Mouse (Mus musculus) CH12.LX (cell line): Measurements from ENCODE around the gene Agtpbp1. TPM values are rescaled to one million over a fixed set of nuclear protein-coding genes. Genes with fewer than 3 reads are reported as not detected.
"Not testable (repeated sequence)": the region's sequence is repeated elsewhere in the genome, so short reads cannot be mapped to it uniquely, and the experiment has no call there.

Experiments
- DNase-seq: peaks from one replicate; pipeline ENCODE4 v3.0.0-alpha.2; 2013; ENCODE audit errors: extremely low read depth
- H3K27ac ChIP-seq: 2 replicates; pipeline ENCODE4 v1.5.1; 2012; ENCODE audit warnings: low read depth, mild to moderate bottlenecking, control low read depth, moderate library complexity; ENCODE audit not compliant: insufficient read depth
- H3K27me3 ChIP-seq: replicated peaks from 2 replicates; pipeline ENCODE3; 2012; ENCODE audit warnings: inconsistent platforms
- H3K36me3 ChIP-seq, 2 experiments: replicated peaks in 1 of 2; 2 replicates each; pipeline versions ENCODE3 to v1.6.1; 2012; ENCODE audit warnings: inconsistent platforms in 1 of 2, low read length in 1 of 2, mild to moderate bottlenecking in 1 of 2, mixed read lengths in 1 of 2, moderate library complexity in 1 of 2; ENCODE audit not compliant: control insufficient read depth in 1 of 2, insufficient read depth in 1 of 2
- H3K4me1 ChIP-seq, 2 experiments: 2 replicates each; pipeline ENCODE4 v1.6.1; 2012; ENCODE audit warnings: inconsistent platforms in 1 of 2, moderate library complexity in 1 of 2; ENCODE audit not compliant: insufficient read depth in 2 of 2, control insufficient read depth in 1 of 2
- H3K4me2 ChIP-seq: 2 replicates; pipeline ENCODE4 v1.6.1; 2012; ENCODE audit warnings: low read depth, mild to moderate bottlenecking, control low read depth; ENCODE audit not compliant: poor library complexity, insufficient read depth, severe bottlenecking
- H3K4me3 ChIP-seq, 3 experiments: fragments of 150-350 bp in 1 of 3; sonication (generic) in 1 of 3; replicated peaks in 1 of 3; 2 replicates each; pipeline versions ENCODE3 to v1.5.1; 2011 to 2012; ENCODE audit warnings: low read depth in 2 of 3, low read length in 2 of 3, mild to moderate bottlenecking in 2 of 3, moderate library complexity in 2 of 3, control low read depth in 1 of 3, improper control_type of control experiment in 1 of 3, inconsistent platforms in 1 of 3, mixed read lengths in 1 of 3; ENCODE audit not compliant: poor library complexity in 1 of 3
- H3K79me2 ChIP-seq: replicated peaks from 2 replicates; pipeline ENCODE4 v1.6.1; 2012; ENCODE audit warnings: mild to moderate bottlenecking, moderate library complexity; ENCODE audit not compliant: control insufficient read depth, poor library complexity, insufficient read depth, severe bottlenecking; ENCODE audit errors: extremely low read depth
- H3K9ac ChIP-seq: 2 replicates; pipeline ENCODE4 v1.6.1; 2012; ENCODE audit warnings: low read depth, mild to moderate bottlenecking, control low read depth, moderate library complexity; ENCODE audit not compliant: insufficient read depth
- H3K9me3 ChIP-seq: replicated peaks from 2 replicates; pipeline ENCODE3; 2012; ENCODE audit warnings: low read length, inconsistent platforms, mixed read lengths
- BHLHE40 ChIP-seq: IDR thresholded peaks from 2 replicates; pipeline ENCODE4 v1.6.1; 2011; ENCODE audit warnings: mild to moderate bottlenecking, low read depth, low read length, improper control_type of control experiment
- CHD2 ChIP-seq: IDR thresholded peaks from 2 replicates; pipeline ENCODE4 v1.6.1; 2011; ENCODE audit warnings: low read length, improper control_type of control experiment
- EP300 ChIP-seq: IDR thresholded peaks from 2 replicates; pipeline ENCODE4 v1.6.1; 2011; ENCODE audit warnings: low read length, improper control_type of control experiment
- ETS1 ChIP-seq: conservative IDR thresholded peaks from 2 replicates; pipeline ENCODE4 v1.6.1; 2012; ENCODE audit warnings: low read depth, mild to moderate bottlenecking, inconsistent platforms, low read length, improper control_type of control experiment, moderate library complexity
- GABPA ChIP-seq: IDR thresholded peaks from 2 replicates; pipeline ENCODE4 v1.6.1; 2012; ENCODE audit warnings: low read depth, low read length, improper control_type of control experiment, inconsistent platforms; ENCODE audit not compliant: insufficient replicate concordance
- KAT2A ChIP-seq: IDR thresholded peaks from 2 replicates; pipeline ENCODE4 v1.6.1; 2012; ENCODE audit warnings: low read length, improper control_type of control experiment, inconsistent platforms; ENCODE audit not compliant: insufficient replicate concordance
- MEF2A ChIP-seq: IDR thresholded peaks from 2 replicates; pipeline ENCODE4 v1.6.1; 2014; ENCODE audit warnings: low read depth, mild to moderate bottlenecking, inconsistent platforms, low read length, improper control_type of control experiment, borderline replicate concordance
- MYC ChIP-seq: IDR thresholded peaks from 2 replicates; pipeline ENCODE4 v1.6.1; 2011; ENCODE audit warnings: low read depth, mild to moderate bottlenecking, improper control_type of control experiment, low read length
- NRF1 ChIP-seq: IDR thresholded peaks from 2 replicates; pipeline ENCODE4 v1.6.1; 2014; ENCODE audit warnings: low read depth, mild to moderate bottlenecking, inconsistent platforms, low read length, improper control_type of control experiment, moderate library complexity
- RCOR1 ChIP-seq: conservative IDR thresholded peaks from 2 replicates; pipeline ENCODE4 v1.6.1; 2012; ENCODE audit warnings: low read depth, mild to moderate bottlenecking, inconsistent platforms, low read length, improper control_type of control experiment
- SMC3 ChIP-seq: IDR thresholded peaks from 2 replicates; pipeline ENCODE4 v1.6.1; 2011; ENCODE audit warnings: low read depth, low read length, improper control_type of control experiment
- TBP ChIP-seq: conservative IDR thresholded peaks from 2 replicates; pipeline ENCODE4 v1.6.1; 2011; ENCODE audit warnings: low read depth, low read length, improper control_type of control experiment
- ZC3H11A ChIP-seq: IDR thresholded peaks from 2 replicates; pipeline ENCODE4 v1.6.1; 2012; ENCODE audit warnings: low read depth, mild to moderate bottlenecking, inconsistent platforms, low read length, improper control_type of control experiment
- ZKSCAN1 ChIP-seq: IDR thresholded peaks from 2 replicates; pipeline ENCODE4 v1.6.1; 2012; ENCODE audit warnings: low read depth, inconsistent platforms, low read length, improper control_type of control experiment, borderline replicate concordance
- ZNF384 ChIP-seq: IDR thresholded peaks from 2 replicates; pipeline ENCODE4 v1.6.1; 2012; ENCODE audit warnings: low read depth, low read length, improper control_type of control experiment, inconsistent platforms
- dilution Hi-C: fragments of 300-500 bp; cut with MboI; formaldehyde crosslinking; loops from 2 replicates; pipeline ENCODE4 v1.14.3; 2020; ENCODE audit warnings: low sequenced_read_pairs; ENCODE audit not compliant: extremely low pct_unique_long_range_greater_than_20kb, extremely low pct_ligation_motif_present
- in situ Hi-C: fragments of 300-500 bp; cut with MboI; formaldehyde crosslinking; loops from 3 replicates; pipeline ENCODE4 v1.14.3; 2019; ENCODE audit warnings: low sequenced_read_pairs, low pct_ligation_motif_present, low pct_unique_long_range_greater_than_20kb, mixed read lengths
- polyA plus RNA-seq: library from polyadenylated mRNA; unstranded; fragments of >175 nt; gene quantifications from 2 replicates; pipeline ENCODE4 v1.2.1, GENCODE M21; 2012; ENCODE audit warnings: low read depth; ENCODE audit not compliant: insufficient read length
- total RNA-seq, 2 experiments: library from RNA; depleted of rRNA; stranded (reverse); fragments of 300-350 nt in 1 of 2; fragments of >200 nt in 1 of 2; gene quantifications; 2 replicates each; pipeline ENCODE4 v1.2.3; 2012 to 2014

Agtpbp1 gene
- total and polyA plus RNA-seq, 3 experiments, result 15.7 to 21.5 (median 19.5) TPM

DNA sequence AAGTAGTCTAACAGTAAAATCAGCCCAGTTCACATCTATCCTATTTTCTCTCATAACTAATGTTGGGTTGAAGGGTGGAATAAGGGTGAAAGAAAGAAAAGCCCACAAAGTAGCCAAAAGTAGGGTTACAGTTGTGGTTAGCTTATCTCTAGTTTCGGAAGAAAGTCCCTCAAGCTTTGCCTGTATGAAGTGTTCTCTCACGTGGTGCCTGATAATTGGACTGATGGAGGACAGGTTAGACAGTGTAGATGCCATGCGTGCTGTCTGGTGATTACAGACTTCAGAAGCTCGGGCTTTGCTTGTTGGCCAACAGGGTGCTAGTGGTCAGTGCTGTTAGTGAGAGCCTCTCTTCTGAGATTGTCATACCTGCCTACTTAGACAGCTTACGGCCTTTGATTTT is 18.1 kb upstream of the Agtpbp1 start:
- in situ Hi-C loops (no loop called here), dilution Hi-C loops (no loop called here)
- peaks cover 0 to 6% of the 10 kb centered on the region in 2 experiments; a peak in 1 of 4 replicates for H3K4me1 ChIP-seq
- H3K4me2 ChIP-seq, result no peak overlapping the region
- DNase-seq, result no peak
- H3K27me3 ChIP-seq, result no peaks in the 10 kb centered on the region
- H3K9ac ChIP-seq, result no peak overlapping the region
- TF ChIP-seq RCOR1, result no peak
- no peak for TF ChIP-seq KAT2A
- TF ChIP-seq MEF2A, result no peak
- TF ChIP-seq SMC3, result no peak
- H3K79me2 ChIP-seq, result no peaks in the 10 kb centered on the region
- H3K36me3 ChIP-seq, result peaks cover 52 to 89% of the 10 kb centered on the region in 2 experiments
- no peaks in the 10 kb centered on the region for H3K9me3 ChIP-seq
- no peak overlapping the region for H3K4me3 ChIP-seq
- H3K27ac ChIP-seq, result no peak overlapping the region

DNA sequence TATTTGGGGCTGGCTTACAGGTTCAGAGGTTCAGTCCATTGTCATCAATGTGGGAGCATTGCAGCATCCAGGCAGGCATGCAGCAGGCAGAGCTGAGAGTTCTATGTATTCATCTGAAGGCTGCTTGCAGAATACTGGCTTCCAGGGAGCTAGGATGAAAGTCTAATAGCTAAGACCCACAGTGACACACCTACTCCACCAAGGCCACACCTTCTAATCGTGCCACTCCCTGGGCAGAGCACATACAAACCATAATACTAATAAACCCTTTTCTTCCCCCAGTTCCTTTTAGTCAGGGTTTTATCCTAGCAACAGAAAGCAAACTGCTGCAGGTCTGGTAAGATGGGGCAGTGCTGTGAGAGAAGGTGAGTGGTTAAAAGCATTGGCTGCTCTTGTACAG is 7.6 kb upstream of the Agtpbp1 start:
- peaks cover 11% of the 10 kb centered on the region for H3K79me2 ChIP-seq
- H3K4me1 ChIP-seq, result peaks cover 0 to 16% of the 10 kb centered on the region in 2 experiments; a peak in 2 of 4 replicates
- H3K9ac ChIP-seq, result no peak overlapping the region
- DNase-seq, result no peak
- no peak for TF ChIP-seq NRF1
- no peak for TF ChIP-seq ZKSCAN1
- no peak for TF ChIP-seq TBP
- H3K27me3 ChIP-seq, result no peaks in the 10 kb centered on the region
- no peaks in the 10 kb centered on the region for H3K9me3 ChIP-seq
- H3K36me3 ChIP-seq, result peaks cover 41 to 84% of the 10 kb centered on the region in 2 experiments
- no peak overlapping the region for H3K27ac ChIP-seq
- dilution Hi-C loops, result no loop called here
- H3K4me3 ChIP-seq, result no peak overlapping the region
- H3K4me2 ChIP-seq, result no peak overlapping the region
- in situ Hi-C loops, result no loop called here

DNA sequence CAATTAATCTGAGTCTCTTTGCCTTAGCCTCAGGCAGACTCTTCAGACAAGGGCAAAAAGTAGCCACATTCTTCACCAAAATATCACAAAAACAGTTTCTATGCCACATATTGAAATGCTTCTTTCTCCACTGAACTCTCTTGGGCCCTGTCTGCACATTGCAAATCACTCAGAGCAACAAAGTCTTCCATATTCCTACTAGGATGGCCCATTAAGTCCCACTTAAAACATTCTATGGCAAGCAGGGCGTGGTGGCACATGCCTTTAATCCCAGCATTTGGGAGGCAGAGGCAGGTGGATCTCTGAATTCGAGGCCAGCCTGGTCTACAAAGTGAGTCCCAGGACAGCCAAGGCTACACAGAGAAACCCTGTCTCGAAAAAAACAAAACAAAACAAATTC is 7.0 kb upstream of the Agtpbp1 start:
- H3K9me3 ChIP-seq, DNase-seq, in situ Hi-C loops, H3K4me2 ChIP-seq, dilution Hi-C loops, H3K4me3 ChIP-seq, H3K27me3 ChIP-seq, H3K27ac ChIP-seq, H3K9ac ChIP-seq: not testable (repeated sequence)
- H3K4me1 ChIP-seq, result peaks cover 2 to 21% of the 10 kb centered on the region in 2 experiments
- H3K36me3 ChIP-seq, result peaks cover 44 to 89% of the 10 kb centered on the region in 2 experiments
- peaks cover 16% of the 10 kb centered on the region for H3K79me2 ChIP-seq

DNA sequence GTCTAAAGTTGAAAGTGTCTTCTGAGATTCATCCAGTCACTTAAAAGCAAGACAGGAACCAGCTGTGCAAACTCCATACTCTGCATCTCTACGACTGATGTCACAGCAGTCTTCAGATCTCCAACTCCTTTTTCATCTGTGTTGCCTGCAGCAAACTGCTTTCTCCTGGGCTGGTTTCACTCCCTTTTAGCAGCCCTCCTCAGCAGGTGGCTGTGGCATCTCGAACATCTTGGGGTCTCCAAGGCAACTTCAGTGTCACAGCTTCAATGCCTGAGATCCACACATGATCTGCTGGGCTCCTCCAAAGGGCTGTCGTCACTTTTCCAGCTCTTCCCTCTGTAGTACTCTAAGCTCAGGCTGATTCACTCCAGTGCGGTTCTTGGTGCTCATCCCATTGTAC is 5.7 kb upstream of the Agtpbp1 start:
- Histone ChIP-seq H3K9ac (no peak overlapping the region), H3K4me2 (no peak overlapping the region), H3K4me3 (no peak overlapping the region), H3K36me3 (peaks cover 41 to 80% of the 10 kb centered on the region in 2 experiments), H3K27ac (no peak overlapping the region), H3K4me1 (peaks cover 2 to 26% of the 10 kb centered on the region in 2 experiments), H3K79me2 (peaks cover 27% of the 10 kb centered on the region)
- in situ Hi-C loops, result no loop called here
- DNase-seq, result no peak
- TF ChIP-seq ZNF384, result no peak
- TF ChIP-seq TBP, result no peak
- TF ChIP-seq BHLHE40, result no peak
- TF ChIP-seq CHD2, result no peak
- no peak for TF ChIP-seq ETS1
- no peak for TF ChIP-seq GABPA
- no peak for TF ChIP-seq ZC3H11A
- no peak for TF ChIP-seq EP300
- no peak for TF ChIP-seq SMC3
- no peak for TF ChIP-seq ZKSCAN1
- TF ChIP-seq MYC, result no peak
- TF ChIP-seq, all 38 proteins: peak for 0
- H3K27me3 ChIP-seq, result no peaks in the 10 kb centered on the region
- H3K9me3 ChIP-seq, result no peaks in the 10 kb centered on the region
- dilution Hi-C loops, result no loop called here
